Mouse (Mus musculus): ENCODE measurements around the gene Prok1. TPM values are rescaled to one million over a fixed set of nuclear protein-coding genes. Genes with fewer than 3 reads are reported as not detected.

Prok1 gene
- not detected in 2 replicates for polyA plus RNA-seq (2016; fragmentation: Nextera tagmentation; extraction: Ambion mirVana)

DNA sequence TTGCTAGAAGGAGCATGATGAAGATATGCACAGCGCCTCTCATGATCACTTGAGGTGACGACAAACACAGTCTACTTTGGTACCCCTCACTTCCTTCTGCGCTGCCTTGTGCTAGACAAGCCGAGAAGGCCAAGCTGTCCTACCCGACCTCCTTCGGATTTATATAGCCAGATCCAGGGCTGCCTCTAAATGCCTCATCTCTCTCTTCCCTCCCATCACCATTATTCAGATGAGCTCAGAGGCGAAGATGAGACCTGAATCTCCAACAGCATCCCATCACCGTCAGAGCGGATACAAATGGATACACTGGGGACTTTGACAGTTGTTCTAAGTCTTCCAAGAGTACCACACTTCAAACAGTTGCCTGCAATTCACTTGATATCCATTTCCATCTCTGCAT lies at the start of gene Prok1:
Prok1 (minus strand) TSS at position 101 of the 400 bp plus-strand sequence.
- Histone ChIP-seq H3K27me3 (ENCODE audit: insufficient read depth, poor library complexity, severe bottlenecking) (peaks cover 11% of the 10 kb centered on the region), H3K27ac (no peak within 1 kb of the TSS), H3K9me3 (no peaks in the 10 kb centered on the region), H3K36me3 (no peaks in the 10 kb centered on the region), H3K4me3 (no peak within 1 kb of the TSS), H3K4me1 (no peaks in the 10 kb centered on the region)
- 83% methylated on average over 9 of the region's 9 CpGs for WGBS
- DNase-seq (ENCODE audit: low spot score) = no peak

DNA sequence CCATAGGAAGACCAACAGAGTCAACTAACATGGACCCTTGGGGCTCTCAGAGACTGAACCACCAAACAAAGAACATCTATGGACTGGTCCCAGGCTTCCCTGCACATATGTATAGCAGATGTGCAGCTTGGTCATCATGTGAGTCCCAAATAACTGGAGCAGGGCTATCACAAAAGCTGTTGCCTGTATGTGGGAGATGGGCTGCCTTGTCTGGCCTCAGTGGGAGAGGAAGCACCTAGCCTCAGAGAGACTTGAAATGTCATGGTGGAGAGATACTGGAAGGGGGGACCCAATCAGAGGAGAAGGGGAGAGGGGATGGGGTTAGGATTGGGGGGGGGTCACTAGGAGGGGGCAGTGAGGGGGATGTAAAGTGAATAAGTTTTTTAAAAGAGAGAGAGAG lies 47.8 kb upstream of the Prok1 start:
- Histone ChIP-seq H3K27ac (no peak overlapping the region), H3K4me3 (no peak overlapping the region), H3K27me3 (ENCODE audit: insufficient read depth, poor library complexity, severe bottlenecking) (no peaks in the 10 kb centered on the region), H3K9me3 (no peaks in the 10 kb centered on the region), H3K4me1 (peaks cover 3% of the 10 kb centered on the region; the same call in 1 of the 2 replicates), H3K36me3 (peaks cover 17% of the 10 kb centered on the region)
- no peak for DNase-seq (ENCODE audit: low spot score)

DNA sequence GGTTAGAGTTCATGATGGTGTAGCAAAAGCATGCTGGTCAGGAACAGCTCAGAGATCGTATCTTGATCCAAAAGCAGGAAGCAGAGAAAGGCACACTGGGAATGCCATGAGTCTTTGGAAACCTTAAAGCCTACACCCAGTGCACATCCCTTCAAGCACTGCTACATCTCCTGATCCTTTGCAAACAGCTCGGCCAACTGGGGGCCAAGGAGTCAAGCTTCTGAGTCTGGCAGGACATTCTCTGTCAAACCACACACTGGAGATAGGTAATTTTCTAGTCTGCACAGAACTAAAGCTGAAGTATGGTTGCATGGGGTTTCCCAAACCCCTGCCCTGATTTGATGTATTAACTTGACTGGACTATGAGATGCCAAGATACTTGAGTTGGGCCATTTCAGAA lies 46.6 kb upstream of the Prok1 start:
- WGBS = 72% methylated on average over 2 of the region's 2 CpGs
- no peaks in the 10 kb centered on the region for H3K9me3 ChIP-seq
- H3K36me3 ChIP-seq = peaks cover 25% of the 10 kb centered on the region

DNA sequence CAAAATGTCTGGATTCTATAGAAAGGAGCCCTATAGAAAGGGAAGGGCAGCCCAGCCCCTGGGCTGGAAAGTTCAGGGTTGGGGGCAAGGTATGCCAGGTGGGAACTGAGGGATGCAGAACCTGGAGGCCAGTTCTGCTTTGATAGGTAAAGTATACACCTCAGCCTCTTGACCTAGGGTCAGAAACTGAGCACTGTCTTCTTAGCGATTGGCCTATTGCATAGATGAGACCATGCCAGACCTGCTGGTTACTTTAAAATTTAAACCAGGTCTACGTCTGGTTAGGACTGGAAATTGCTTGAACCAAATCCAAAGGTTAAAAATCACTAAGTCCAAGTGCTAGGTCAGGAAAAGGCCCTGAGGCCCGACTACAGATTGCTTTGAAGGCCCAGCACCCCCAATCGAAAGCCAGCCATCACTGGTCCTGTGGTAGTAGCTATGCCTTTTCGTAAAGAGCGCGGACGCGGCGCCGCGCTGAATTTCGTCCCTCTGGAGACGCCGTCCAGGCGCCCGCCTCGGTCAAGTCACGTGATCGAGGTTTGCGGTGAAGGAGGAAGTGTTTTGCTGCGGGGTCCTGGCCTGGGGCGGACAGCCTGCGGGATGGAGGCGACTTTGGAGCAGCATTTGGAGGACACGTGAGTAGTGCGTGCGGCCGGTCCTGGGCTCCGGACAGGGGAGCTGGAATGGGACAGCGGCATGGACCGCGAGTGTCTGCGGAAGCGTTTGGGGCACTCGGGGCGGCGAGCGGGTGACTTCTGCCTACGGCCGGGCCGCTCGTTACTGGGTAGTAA lies 39.2 kb upstream of the Prok1 start, which contains the start of gene Lamtor5:
Lamtor5 (plus strand) TSS at position 380 of the 791 bp plus-strand sequence.
- Histone ChIP-seq H3K27me3 (ENCODE audit: insufficient read depth, poor library complexity, severe bottlenecking) (0 out of 2 replicates have a peak, but pooled peaks cover 8% of the 10 kb centered on the region), H3K9me3 (no peaks in the 10 kb centered on the region), H3K4me1 (peaks cover 7% of the 10 kb centered on the region; the same call in 1 of the 2 replicates), H3K36me3 (peaks cover 19% of the 10 kb centered on the region), H3K4me3 (peak within 1 kb of the TSS; percentile 83), H3K27ac (peak within 1 kb of the TSS; percentile 84)
- WGBS = 3% methylated on average over 43 of the region's 43 CpGs
- DNase-seq (ENCODE audit: low spot score) = peak; percentile 94

More for the DNA sequence above, 46.6 kb upstream of the Prok1 start:
- H3K27ac ChIP-seq = no peak overlapping the region
- H3K27me3 ChIP-seq (ENCODE audit: insufficient read depth, poor library complexity, severe bottlenecking) = no peaks in the 10 kb centered on the region
- no peaks in the 10 kb centered on the region for H3K4me1 ChIP-seq
- no peak overlapping the region for H3K4me3 ChIP-seq
- no peak for DNase-seq (ENCODE audit: low spot score)

DNA sequence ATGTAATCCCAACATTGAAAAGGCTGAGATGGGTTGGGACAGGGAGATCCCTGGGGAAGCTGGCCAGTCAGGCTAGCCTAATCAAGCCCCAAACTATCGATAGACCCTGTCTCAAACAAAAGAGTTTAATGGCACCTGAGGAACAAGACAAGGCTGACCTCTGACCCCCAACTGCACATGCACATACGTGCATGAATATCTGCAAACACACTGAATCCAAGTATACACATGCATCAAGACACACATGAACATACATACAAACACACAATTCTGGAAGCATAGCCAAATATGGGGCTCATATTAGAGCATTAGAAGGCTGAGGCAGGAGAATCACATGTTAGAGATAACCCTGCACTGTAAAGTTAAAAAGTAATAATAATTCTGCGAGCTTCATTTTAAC lies 37.1 kb upstream of the Prok1 start:
- H3K27ac ChIP-seq = no peak overlapping the region
- H3K4me1 ChIP-seq = peaks cover 7% of the 10 kb centered on the region; the same call in 1 of the 2 replicates
- H3K36me3 ChIP-seq = 0 out of 2 replicates have a peak, but pooled peaks cover under 1% of the 10 kb centered on the region
- 0 out of 2 replicates have a peak, but pooled peaks cover 8% of the 10 kb centered on the region for H3K27me3 ChIP-seq (ENCODE audit: insufficient read depth, poor library complexity, severe bottlenecking)
- 81% methylated on average over 3 of the region's 3 CpGs for WGBS
- peak; percentile 65 for DNase-seq (ENCODE audit: low spot score)
- H3K4me3 ChIP-seq = no peak overlapping the region
- H3K9me3 ChIP-seq = no peaks in the 10 kb centered on the region

DNA sequence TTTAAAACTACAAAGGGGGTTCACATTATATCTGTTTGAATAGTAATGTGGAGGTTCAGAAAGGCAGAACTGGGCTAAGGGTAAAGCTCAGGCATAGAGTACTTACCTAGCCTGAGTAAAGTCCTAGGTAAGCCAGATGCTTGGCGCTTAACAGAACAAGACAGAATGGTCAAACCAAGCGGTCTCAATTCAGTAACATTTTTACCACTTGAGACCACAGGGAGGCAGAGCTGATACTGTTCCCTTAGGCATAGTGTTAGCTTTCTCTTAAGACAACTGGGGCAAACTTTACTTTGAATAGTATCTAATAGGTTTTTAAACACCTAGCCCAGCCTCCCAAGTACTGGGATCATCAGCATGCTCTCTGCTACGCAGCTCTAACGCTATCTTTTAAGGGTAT lies 36.5 kb upstream of the Prok1 start:
- no peaks in the 10 kb centered on the region for H3K9me3 ChIP-seq
- peaks cover 7% of the 10 kb centered on the region; the same call in 1 of the 2 replicates for H3K4me1 ChIP-seq
- H3K4me3 ChIP-seq = no peak overlapping the region
- WGBS = 45% methylated on average over 4 of the region's 4 CpGs
- DNase-seq (ENCODE audit: low spot score) = no peak
- H3K36me3 ChIP-seq = no peaks in the 10 kb centered on the region
- H3K27me3 ChIP-seq (ENCODE audit: insufficient read depth, poor library complexity, severe bottlenecking) = 0 out of 2 replicates have a peak, but pooled peaks cover 8% of the 10 kb centered on the region
- H3K27ac ChIP-seq = no peak overlapping the region

DNA sequence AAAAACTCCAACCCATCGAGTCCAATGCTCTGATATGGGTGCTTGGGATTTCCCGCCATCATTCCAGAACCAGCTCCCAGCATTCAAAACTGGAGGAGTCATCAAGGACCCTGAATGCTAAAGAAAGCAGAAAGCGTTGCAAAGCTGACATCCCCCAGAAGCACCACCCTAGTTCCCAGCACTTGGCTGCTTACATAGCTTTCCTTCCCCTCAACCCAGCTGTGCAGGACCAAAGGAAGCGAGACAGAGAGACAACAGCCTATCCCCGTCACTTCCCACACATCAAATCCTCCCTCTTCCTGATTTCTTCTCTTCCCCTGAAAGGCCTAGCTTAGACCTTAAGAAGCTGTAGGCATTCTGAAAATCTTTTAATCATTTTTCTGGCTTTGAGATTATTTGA lies 35.8 kb upstream of the Prok1 start:
- Histone ChIP-seq H3K4me1 (peaks cover 7% of the 10 kb centered on the region; the same call in 1 of the 2 replicates), H3K4me3 (no peak overlapping the region), H3K27me3 (ENCODE audit: insufficient read depth, poor library complexity, severe bottlenecking) (0 out of 2 replicates have a peak, but pooled peaks cover 8% of the 10 kb centered on the region), H3K9me3 (no peaks in the 10 kb centered on the region), H3K27ac (no peak overlapping the region), H3K36me3 (no peaks in the 10 kb centered on the region)
- WGBS = 55% methylated on average over 5 of the region's 5 CpGs
- no peak for DNase-seq (ENCODE audit: low spot score)

DNA sequence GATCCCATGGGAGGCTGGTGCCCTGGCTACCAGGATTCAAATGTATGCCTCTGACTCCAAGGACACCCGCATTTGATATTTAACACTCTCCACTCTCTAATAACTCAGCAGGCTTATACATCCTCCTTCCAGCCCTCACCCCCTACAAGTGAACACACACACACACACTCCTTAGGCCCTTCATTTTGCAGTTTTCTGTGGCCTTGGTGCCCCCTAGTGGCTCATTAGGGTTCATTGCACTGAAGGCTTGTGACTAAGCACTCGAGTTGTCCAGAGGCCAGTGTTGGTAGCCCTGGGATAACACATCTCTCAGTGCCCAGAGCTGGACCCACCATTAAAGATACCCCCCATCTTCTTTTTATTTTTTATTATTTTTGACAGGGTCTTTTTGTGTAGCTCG lies 34.3 kb upstream of the Prok1 start:
- Histone ChIP-seq H3K9me3 (no peaks in the 10 kb centered on the region), H3K4me3 (no peak overlapping the region), H3K4me1 (no peaks in the 10 kb centered on the region), H3K36me3 (no peaks in the 10 kb centered on the region), H3K27me3 (ENCODE audit: insufficient read depth, poor library complexity, severe bottlenecking) (0 out of 2 replicates have a peak, but pooled peaks cover 8% of the 10 kb centered on the region), H3K27ac (no peak overlapping the region)
- no peak for DNase-seq (ENCODE audit: low spot score)
- WGBS = 16% methylated on average over 3 of the region's 3 CpGs

DNA sequence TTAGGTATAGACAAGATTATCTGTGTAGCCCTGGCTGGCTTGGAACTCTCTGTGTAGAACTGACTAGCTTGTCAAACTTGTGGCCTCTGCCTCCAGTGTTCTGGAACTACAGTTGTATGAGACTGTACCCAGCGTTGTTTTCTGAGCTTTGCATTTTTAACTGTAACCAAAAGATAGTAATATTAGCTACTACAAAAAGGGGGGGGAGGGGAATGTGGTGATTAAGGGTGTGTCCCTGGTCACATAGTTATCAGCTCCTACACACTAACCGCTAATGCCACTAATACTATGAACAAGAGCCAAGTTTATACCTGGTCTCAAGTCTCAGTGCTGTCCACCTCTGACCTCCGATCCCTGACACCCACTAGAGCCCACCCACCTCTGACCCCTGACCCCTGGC lies 32.9 kb upstream of the Prok1 start:
- Histone ChIP-seq H3K4me3 (no peak overlapping the region), H3K9me3 (no peaks in the 10 kb centered on the region), H3K36me3 (no peaks in the 10 kb centered on the region), H3K4me1 (no peaks in the 10 kb centered on the region), H3K27ac (no peak overlapping the region), H3K27me3 (ENCODE audit: insufficient read depth, poor library complexity, severe bottlenecking) (peaks cover 8% of the 10 kb centered on the region; the same call in 1 of the 2 replicates)
- WGBS = 81% methylated on average over 3 of the region's 3 CpGs
- no peak for DNase-seq (ENCODE audit: low spot score)

DNA sequence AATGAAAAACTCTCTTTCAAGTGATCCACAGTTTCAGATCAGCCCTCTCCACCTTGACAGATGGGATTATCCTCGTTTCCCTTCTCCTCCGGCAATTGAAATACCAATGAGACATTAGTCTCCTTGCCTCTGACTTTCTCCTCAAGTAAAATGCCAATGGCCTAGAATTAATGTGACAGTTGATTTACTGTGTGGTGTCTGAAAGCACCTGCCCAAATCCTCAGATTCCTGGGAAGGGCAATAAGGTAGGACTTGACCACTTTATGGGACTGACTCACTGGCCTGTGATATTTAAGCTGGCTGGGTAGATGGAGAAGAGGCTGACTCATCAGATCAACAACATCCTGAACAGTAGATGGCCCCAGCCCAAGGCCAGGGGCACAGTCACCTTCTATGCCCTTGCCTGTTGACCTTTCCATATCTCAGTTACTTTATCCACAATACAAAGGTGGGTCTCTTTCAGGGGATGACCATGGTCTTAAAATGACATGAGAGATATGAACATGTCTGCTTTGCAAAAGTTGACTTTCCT lies 27.4 kb upstream of the Prok1 start:
- H3K27me3 ChIP-seq (ENCODE audit: insufficient read depth, poor library complexity, severe bottlenecking) = no peaks in the 10 kb centered on the region; the same call in 1 of the 2 replicates
- H3K27ac ChIP-seq = no peak overlapping the region
- 79% methylated on average over 2 of the region's 2 CpGs for WGBS
- no peaks in the 10 kb centered on the region for H3K36me3 ChIP-seq
- no peaks in the 10 kb centered on the region for H3K4me1 ChIP-seq
- H3K4me3 ChIP-seq = no peak overlapping the region
- DNase-seq (ENCODE audit: low spot score) = no peak
- no peaks in the 10 kb centered on the region for H3K9me3 ChIP-seq

DNA sequence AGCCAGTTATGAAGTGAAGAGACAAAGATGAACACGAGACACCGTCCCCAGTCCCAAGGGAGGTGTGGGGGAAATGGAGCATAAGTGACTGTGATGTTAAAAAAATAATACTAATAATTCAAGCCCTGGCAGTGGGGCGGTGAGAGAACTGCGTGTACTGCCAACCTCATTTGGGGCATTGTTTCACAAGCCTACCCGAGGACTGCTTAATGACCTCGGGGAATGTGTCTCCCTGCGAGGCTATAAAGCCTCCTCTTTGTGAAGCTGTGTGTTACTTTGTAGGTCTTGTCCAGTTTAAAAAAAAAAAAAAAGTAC lies 22.3 kb upstream of the Prok1 start:
- peaks cover 6% of the 10 kb centered on the region for H3K4me1 ChIP-seq
- no peaks in the 10 kb centered on the region for H3K27me3 ChIP-seq (ENCODE audit: insufficient read depth, poor library complexity, severe bottlenecking)
- no peaks in the 10 kb centered on the region for H3K36me3 ChIP-seq
- peak overlapping the region; percentile 2; the same call in 1 of the 2 replicates for H3K27ac ChIP-seq
- 79% methylated on average over 7 of the region's 7 CpGs for WGBS
- no peak for DNase-seq (ENCODE audit: low spot score)
- no peaks in the 10 kb centered on the region for H3K9me3 ChIP-seq
- H3K4me3 ChIP-seq = no peak overlapping the region

DNA sequence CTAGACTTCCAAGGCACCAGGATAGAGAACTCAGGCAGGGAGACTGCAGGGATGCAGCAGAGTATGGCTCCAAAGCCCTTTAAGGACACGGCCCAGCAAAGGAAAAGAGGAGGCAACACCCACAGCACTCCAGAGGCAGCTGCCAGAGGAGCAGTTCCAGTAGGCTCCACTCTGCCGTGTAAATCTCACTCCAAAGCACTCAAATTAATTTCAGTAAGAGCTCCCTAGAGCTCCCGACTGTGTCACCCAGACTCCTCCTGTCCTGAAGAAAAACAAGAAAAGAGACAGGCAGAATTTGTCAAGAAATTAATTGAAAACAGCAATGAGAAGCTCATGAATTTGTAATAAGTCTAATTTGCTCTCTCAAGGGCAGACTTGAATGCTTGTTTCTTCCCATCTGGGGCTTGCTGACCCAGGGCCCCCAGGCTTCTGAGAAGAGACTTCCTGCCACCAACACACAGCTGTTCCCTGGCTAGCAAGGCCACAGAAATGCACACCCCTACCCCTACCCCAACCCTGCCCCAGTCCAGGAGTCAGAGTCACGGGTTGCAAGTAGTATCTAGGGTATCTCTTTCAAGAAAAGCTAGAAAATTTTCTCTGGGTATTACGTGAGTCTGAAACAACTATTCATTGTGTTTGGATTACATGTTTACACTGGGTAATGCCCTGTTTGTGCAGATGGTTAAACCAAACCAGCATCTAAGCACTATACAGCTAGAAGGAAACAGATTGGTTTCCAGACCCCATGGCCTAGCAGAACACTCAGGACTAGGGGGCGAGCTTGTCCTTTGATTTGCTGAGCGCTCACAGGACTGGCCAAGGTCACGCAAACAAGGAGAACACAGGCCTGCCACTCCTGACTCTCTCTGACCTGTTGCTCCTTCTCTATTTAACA lies 21.7 kb upstream of the Prok1 start:
- Histone ChIP-seq H3K9me3 (no peaks in the 10 kb centered on the region), H3K4me3 (no peak overlapping the region), H3K4me1 (peaks cover 6% of the 10 kb centered on the region), H3K36me3 (no peaks in the 10 kb centered on the region), H3K27ac (peak overlapping the region; percentile 37), H3K27me3 (ENCODE audit: insufficient read depth, poor library complexity, severe bottlenecking) (no peaks in the 10 kb centered on the region)
- DNase-seq (ENCODE audit: low spot score) = no peak
- WGBS = 56% methylated on average over 8 of the region's 8 CpGs
